21 mouse cellular contexts compared by ENCODE assay signal in the genomic region with DNA sequence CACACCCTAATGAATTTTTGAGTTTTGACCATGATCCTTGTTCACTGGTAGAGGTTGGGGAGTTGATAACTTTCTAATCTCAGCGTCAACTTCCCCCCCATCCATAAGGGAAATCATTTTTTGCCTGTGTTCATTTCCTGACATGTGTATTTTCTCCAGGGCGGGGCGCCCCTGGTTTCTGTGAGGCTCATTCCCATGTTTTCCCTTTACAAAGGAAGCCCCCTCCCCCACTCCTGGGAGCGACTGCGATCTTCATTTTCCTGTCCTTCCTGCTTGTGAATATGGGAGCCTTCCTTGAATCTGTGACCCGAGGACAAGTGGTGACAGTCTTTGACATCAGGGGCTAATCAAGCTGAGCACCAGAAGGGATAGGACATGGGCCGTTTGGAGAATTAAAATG. TPM values are rescaled to one million over a fixed set of nuclear protein-coding genes. Genes with fewer than 3 reads are reported as not detected.
DNase-seq lines count a peak whose midpoint lies in the region; ATAC-seq and TF ChIP-seq lines count a peak whose summit lies in the region.
"Had no signal": no experiment of that assay in that cellular context is flagged by ENCODE, and none has a peak within 500 bp of the region (broad histone marks: within the 10 kb centered on the region; RNA-seq: fewer than 3 reads in every experiment).

No protein-coding gene starts in this region.

- peaks cover 12% of the 10 kb centered on the region; the same call in 1 of the 2 replicates for H3K36me3 ChIP-seq in forebrain, embryonic 14.5 days (ENCODE audit: control insufficient read depth, insufficient read depth, low read length)
- peaks cover 14% of the 10 kb centered on the region; the same call in 1 of the 2 replicates for H3K36me3 ChIP-seq in forebrain, embryonic 13.5 days (ENCODE audit: poor library complexity, severe bottlenecking)
- H3K36me3 ChIP-seq: embryonic facial prominence, embryonic 12.5 days; embryonic facial prominence, embryonic 15.5 days; heart, embryonic 10.5 days; heart, embryonic 13.5 days had no signal

- TF ChIP-seq CTCF in left cerebral cortex, adult 2 months (IDR thresholded peaks at IDR 0.05): no peak

- intact Hi-C loops in left cerebral cortex, adult 2 months (cut with DNase I): no loop called here

- WGBS in forebrain, embryonic 14.5 days: 76% methylated on average over 7 of the region's 7 CpGs
- WGBS in forebrain, embryonic 13.5 days: 64% methylated on average over 7 of the region's 7 CpGs

- no peak overlapping the region for H3K4me2 ChIP-seq in forebrain, embryonic 14.5 days (ENCODE audit: low read length)
- no peak overlapping the region for H3K4me2 ChIP-seq in forebrain, embryonic 13.5 days
- H3K4me2 ChIP-seq: embryonic facial prominence, embryonic 12.5 days; embryonic facial prominence, embryonic 15.5 days; heart, embryonic 13.5 days; hindbrain, embryonic 12.5 days; hindbrain, embryonic 15.5 days had no signal

- ATAC-seq in forebrain, embryonic 14.5 days: no peak
- no peak for ATAC-seq in forebrain, embryonic 13.5 days
- ATAC-seq: Patski had no signal

- no peak for DNase-seq in forebrain, embryonic 14.5 days (ENCODE audit: low spot score)
- no peak for DNase-seq in left cerebral cortex, adult 2 months (ENCODE audit: extremely low spot score in 1 of 2, low spot score in 2 of 2)
- no peak for DNase-seq in left cerebral cortex, adult 18-20 months (ENCODE audit: low spot score in 2 of 2)
- DNase-seq in right cerebral cortex, postnatal 14 days: peak; percentile 37
- DNase-seq in right cerebral cortex, adult 18-20 months: no peak
- DNase-seq: cerebellum, adult 11 months; cerebellum, adult 2 months; cerebellum, adult 9-11 months; cerebellum, postnatal 25 days; gastrocnemius, postnatal 25 days; heart, adult 2 months had no signal

- no peaks in the 10 kb centered on the region for H3K27me3 ChIP-seq in forebrain, embryonic 14.5 days (replicated peaks; ENCODE audit: control insufficient read depth, insufficient read depth, low read length)
- H3K27me3 ChIP-seq in forebrain, embryonic 13.5 days: no peaks in the 10 kb centered on the region
- H3K27me3 ChIP-seq: embryonic facial prominence, embryonic 12.5 days; embryonic facial prominence, embryonic 15.5 days; heart, embryonic 13.5 days; hindbrain, embryonic 12.5 days; hindbrain, embryonic 15.5 days; Patski had no signal

- no peaks in the 10 kb centered on the region for H3K9me3 ChIP-seq in forebrain, embryonic 14.5 days (replicated peaks; ENCODE audit: control insufficient read depth, low read length)
- no peaks in the 10 kb centered on the region for H3K9me3 ChIP-seq in forebrain, embryonic 13.5 days (replicated peaks)
- H3K9me3 ChIP-seq: embryonic facial prominence, embryonic 12.5 days; embryonic facial prominence, embryonic 15.5 days; heart, embryonic 10.5 days; heart, embryonic 13.5 days; hindbrain, embryonic 12.5 days; hindbrain, embryonic 15.5 days had no signal

- 0 out of 2 replicates have a peak overlapping the region, but pooled peaks have one; percentile 21 for H3K27ac ChIP-seq in forebrain, embryonic 14.5 days (ENCODE audit: low read depth, low read length)
- no peak overlapping the region; the same call in 1 of the 2 replicates for H3K27ac ChIP-seq in forebrain, embryonic 13.5 days
- peak overlapping the region; percentile 17; the same call in 1 of the 2 replicates for H3K27ac ChIP-seq in left cerebral cortex, adult 2 months
- H3K27ac ChIP-seq: embryonic facial prominence, embryonic 12.5 days; embryonic facial prominence, embryonic 15.5 days; heart, adult 2 months; heart, embryonic 10.5 days; heart, embryonic 13.5 days; hindbrain, embryonic 12.5 days had no signal

- peaks cover 28% of the 10 kb centered on the region for H3K4me1 ChIP-seq in forebrain, embryonic 14.5 days (ENCODE audit: control insufficient read depth, insufficient read depth, low read length)
- H3K4me1 ChIP-seq in forebrain, embryonic 13.5 days: peaks cover 77% of the 10 kb centered on the region
- H3K4me1 ChIP-seq: embryonic facial prominence, embryonic 12.5 days; heart, embryonic 13.5 days had no signal

- H3K9ac ChIP-seq in forebrain, embryonic 14.5 days (ENCODE audit: low read length): no peak overlapping the region
- no peak overlapping the region for H3K9ac ChIP-seq in forebrain, embryonic 13.5 days
- H3K9ac ChIP-seq: embryonic facial prominence, embryonic 12.5 days; embryonic facial prominence, embryonic 15.5 days; heart, embryonic 13.5 days; hindbrain, embryonic 12.5 days; hindbrain, embryonic 15.5 days had no signal

- no peak overlapping the region for H3K4me3 ChIP-seq in forebrain, embryonic 14.5 days (ENCODE audit: low read depth, low read length)
- H3K4me3 ChIP-seq in forebrain, embryonic 13.5 days: no peak overlapping the region
- no peak overlapping the region for H3K4me3 ChIP-seq in left cerebral cortex, adult 2 months
- H3K4me3 ChIP-seq: embryonic facial prominence, embryonic 12.5 days; embryonic facial prominence, embryonic 15.5 days; heart, adult 2 months; heart, embryonic 10.5 days; heart, embryonic 13.5 days; hindbrain, embryonic 12.5 days; hindbrain, embryonic 15.5 days had no signal

RNA-seq across cellular contexts. Expression of a gene that starts 15.1 kb away (rescaled TPM):
- 654 and 880 TPM in 2 replicates for polyA plus RNA-seq in forebrain, embryonic 14.5 days (2014; fragmentation: Nextera tagmentation; extraction: Ambion mirVana)
- 474 and 511 TPM in 2 replicates for polyA plus RNA-seq in forebrain, embryonic 13.5 days (2015; fragmentation: Nextera tagmentation; extraction: Ambion mirVana)
- 100 to 1,000 TPM; 186 to 190 TPM for total RNA-seq in left cerebral cortex, adult 2 months (2021)
- 100 to 1,000 TPM; 164 to 181 TPM for total RNA-seq in left cerebral cortex, adult 18-20 months (2021)
- total RNA-seq: common myeloid progenitor, adult 5-6 weeks; hematopoietic stem cell, adult 5-6 weeks had no signal
